Mouse (Mus musculus): ENCODE data around the gene Fam83d. TPM values are rescaled to one million over a fixed set of nuclear protein-coding genes. Genes with fewer than 3 reads are reported as not detected.

Fam83d gene
- polyA plus RNA-seq, 1 experiment, result 5.6 TPM

DNA sequence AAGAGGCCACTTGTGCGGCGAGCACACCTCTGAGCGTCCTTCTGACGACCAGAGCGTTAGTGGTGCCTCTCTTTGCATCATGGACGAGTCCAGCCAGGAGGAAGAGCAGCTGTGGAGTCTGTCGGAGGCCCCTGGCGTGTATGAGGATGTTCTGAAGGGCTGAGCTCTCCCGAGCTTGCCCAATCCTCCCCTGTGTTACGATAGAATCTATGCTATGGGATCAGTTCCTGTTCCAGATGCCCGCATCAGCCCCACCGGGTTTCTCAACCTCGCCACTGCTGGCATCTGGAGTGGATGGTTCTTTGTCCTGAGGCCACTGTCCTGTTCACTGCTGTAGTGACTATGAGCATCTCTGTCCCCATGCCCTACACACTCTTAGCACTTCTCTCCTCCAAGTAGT lies 4.9 kb downstream of the Fam83d start:
- no peak overlapping the region for H3K27ac ChIP-seq (ENCODE audit: insufficient read depth, low read depth, low read length)
- H3K4me3 ChIP-seq (ENCODE audit: insufficient read depth, low read length), result no peak overlapping the region
- H3K4me1 ChIP-seq (ENCODE audit: control insufficient read depth, insufficient read depth, low read length), result peaks cover 31% of the 10 kb centered on the region
- no peak for TF ChIP-seq CTCF (IDR thresholded peaks at IDR 0.05; ENCODE audit: low read depth, low read length)
- no peak for TF ChIP-seq POLR2A (IDR thresholded peaks at IDR 0.05; ENCODE audit: borderline replicate concordance, low read depth, low read length)

DNA sequence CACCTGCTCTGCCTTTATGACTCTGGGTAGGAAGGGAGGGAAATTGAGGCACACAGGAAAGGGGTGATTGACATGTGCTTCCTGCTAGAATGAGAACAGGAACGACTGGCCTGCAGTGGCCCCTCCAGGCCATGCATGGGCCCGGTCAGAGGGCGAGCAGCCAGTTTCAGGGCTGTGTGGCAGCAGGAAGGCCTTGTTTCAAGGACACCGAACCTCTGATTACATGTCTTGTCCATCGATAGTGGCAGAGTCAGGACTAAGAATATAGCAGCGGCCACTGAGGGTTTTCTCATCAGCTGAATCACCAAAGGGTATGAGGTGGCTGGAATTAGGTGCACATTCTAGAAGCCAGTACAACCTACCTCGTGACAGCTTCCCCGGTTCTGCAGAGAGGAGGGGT lies 7.0 kb downstream of the Fam83d start:
- Histone ChIP-seq H3K4me3 (ENCODE audit: insufficient read depth, low read length) (no peak overlapping the region), H3K4me1 (ENCODE audit: control insufficient read depth, insufficient read depth, low read length) (peaks cover 19% of the 10 kb centered on the region)
- no peak for TF ChIP-seq CTCF (IDR thresholded peaks at IDR 0.05; ENCODE audit: low read depth, low read length)
- TF ChIP-seq POLR2A (IDR thresholded peaks at IDR 0.05; ENCODE audit: borderline replicate concordance, low read depth, low read length), result no peak

DNA sequence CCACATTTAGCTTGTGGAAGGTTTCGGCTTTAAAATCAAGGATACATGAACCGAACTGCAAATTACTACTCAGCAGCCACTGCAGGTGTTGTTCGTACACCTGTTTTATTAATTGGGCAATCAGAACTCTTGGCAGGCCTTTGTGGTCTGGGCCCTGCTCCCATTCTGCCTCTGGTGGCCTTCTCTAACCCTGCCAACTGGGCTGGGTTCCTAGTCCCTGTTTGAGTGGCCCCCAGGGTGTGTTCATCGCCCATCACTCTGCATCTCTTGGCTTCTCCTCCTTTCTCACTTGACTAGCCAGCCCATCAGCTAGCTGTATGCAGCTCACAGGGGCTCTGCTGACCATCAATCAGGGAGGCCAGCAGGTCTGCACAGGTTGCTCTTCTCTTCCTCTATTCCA lies 8.8 kb downstream of the Fam83d start:
- no peak for TF ChIP-seq POLR2A (IDR thresholded peaks at IDR 0.05; ENCODE audit: borderline replicate concordance, low read depth, low read length)
- TF ChIP-seq CTCF (IDR thresholded peaks at IDR 0.05; ENCODE audit: low read depth, low read length), result no peak
- peaks cover 15% of the 10 kb centered on the region for H3K4me1 ChIP-seq (ENCODE audit: control insufficient read depth, insufficient read depth, low read length)
- no peak overlapping the region for H3K27ac ChIP-seq (ENCODE audit: insufficient read depth, low read depth, low read length)
- no peak overlapping the region for H3K4me3 ChIP-seq (ENCODE audit: insufficient read depth, low read length)

More for the DNA sequence above, 7.0 kb downstream of the Fam83d start:
- H3K27ac ChIP-seq (ENCODE audit: insufficient read depth, low read depth, low read length), result no peak overlapping the region

DNA sequence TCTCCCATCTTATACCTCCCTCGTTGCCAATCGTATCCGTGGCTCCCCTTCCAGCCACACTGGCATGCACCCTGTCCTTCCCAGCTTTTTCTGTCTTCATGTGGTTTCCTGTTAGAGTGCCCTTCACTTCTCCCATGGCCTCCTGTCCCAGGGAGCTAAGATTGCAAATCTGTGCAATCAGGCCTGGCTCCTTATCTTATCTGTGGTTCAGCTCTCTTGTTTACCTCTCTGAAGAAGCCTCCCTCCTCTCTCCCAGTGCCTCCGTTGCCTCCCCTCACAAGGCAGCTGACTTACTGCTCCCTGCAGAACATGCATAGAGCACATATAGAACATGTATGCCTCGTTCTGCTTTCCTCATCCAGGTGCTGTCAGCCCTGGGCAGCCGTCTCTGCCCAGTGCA lies 9.6 kb downstream of the Fam83d start:
- Histone ChIP-seq H3K27ac (ENCODE audit: insufficient read depth, low read depth, low read length) (no peak overlapping the region), H3K4me3 (ENCODE audit: insufficient read depth, low read length) (no peak overlapping the region), H3K4me1 (ENCODE audit: control insufficient read depth, insufficient read depth, low read length) (peaks cover 11% of the 10 kb centered on the region)
- TF ChIP-seq POLR2A (IDR thresholded peaks at IDR 0.05; ENCODE audit: borderline replicate concordance, low read depth, low read length) (no peak), CTCF (IDR thresholded peaks at IDR 0.05; ENCODE audit: low read depth, low read length) (no peak)

DNA sequence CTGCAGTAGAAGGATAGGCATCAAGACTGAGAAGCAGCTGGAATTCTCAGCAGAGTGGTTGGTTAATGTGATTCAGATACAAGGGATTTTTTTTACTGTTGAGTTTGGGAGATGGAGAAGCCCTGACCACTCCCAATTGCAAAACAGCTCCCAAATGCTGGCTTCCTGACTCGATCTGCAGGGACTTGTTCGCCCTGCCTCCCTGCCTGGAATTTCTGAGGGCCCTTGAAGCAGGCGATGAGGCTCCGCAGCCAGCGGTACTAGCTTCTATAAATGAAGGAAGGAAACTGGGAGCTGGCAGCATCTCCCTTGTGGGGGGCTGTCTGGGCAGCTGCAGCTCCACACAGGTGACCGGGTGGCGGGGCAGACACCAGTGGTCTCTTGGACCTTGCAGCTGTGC lies 10.5 kb downstream of the Fam83d start:
- H3K4me3 ChIP-seq (ENCODE audit: insufficient read depth, low read length), result no peak overlapping the region
- peaks cover 4% of the 10 kb centered on the region for H3K4me1 ChIP-seq (ENCODE audit: control insufficient read depth, insufficient read depth, low read length)
- H3K27ac ChIP-seq (ENCODE audit: insufficient read depth, low read depth, low read length), result no peak overlapping the region
- TF ChIP-seq CTCF (IDR thresholded peaks at IDR 0.05; ENCODE audit: low read depth, low read length), result no peak
- no peak for TF ChIP-seq POLR2A (IDR thresholded peaks at IDR 0.05; ENCODE audit: borderline replicate concordance, low read depth, low read length)

DNA sequence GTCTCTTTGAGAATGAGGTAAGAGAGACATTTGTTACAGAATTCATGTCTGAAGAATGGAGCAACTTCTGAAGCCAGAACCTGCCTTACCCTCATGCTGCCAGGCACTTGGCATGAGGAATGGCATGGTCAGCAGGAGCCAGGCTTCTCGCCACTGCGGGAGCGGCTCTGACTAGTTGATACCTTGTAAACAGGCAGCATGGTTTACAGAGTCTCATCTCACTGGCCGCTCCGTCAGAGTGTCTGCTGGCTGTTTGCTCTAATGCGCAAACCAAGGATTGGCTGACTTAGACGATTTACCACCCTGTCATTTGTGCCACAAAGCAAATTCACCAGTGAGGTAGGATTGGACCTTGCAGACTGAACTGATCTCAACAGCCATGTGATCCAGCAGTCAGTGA lies 13.2 kb downstream of the Fam83d start:
- no peaks in the 10 kb centered on the region for H3K4me1 ChIP-seq (ENCODE audit: control insufficient read depth, insufficient read depth, low read length)
- no peak overlapping the region for H3K4me3 ChIP-seq (ENCODE audit: insufficient read depth, low read length)
- TF ChIP-seq CTCF (IDR thresholded peaks at IDR 0.05; ENCODE audit: low read depth, low read length) (no peak), POLR2A (IDR thresholded peaks at IDR 0.05; ENCODE audit: borderline replicate concordance, low read depth, low read length) (no peak)
- H3K27ac ChIP-seq (ENCODE audit: insufficient read depth, low read depth, low read length), result no peak overlapping the region

DNA sequence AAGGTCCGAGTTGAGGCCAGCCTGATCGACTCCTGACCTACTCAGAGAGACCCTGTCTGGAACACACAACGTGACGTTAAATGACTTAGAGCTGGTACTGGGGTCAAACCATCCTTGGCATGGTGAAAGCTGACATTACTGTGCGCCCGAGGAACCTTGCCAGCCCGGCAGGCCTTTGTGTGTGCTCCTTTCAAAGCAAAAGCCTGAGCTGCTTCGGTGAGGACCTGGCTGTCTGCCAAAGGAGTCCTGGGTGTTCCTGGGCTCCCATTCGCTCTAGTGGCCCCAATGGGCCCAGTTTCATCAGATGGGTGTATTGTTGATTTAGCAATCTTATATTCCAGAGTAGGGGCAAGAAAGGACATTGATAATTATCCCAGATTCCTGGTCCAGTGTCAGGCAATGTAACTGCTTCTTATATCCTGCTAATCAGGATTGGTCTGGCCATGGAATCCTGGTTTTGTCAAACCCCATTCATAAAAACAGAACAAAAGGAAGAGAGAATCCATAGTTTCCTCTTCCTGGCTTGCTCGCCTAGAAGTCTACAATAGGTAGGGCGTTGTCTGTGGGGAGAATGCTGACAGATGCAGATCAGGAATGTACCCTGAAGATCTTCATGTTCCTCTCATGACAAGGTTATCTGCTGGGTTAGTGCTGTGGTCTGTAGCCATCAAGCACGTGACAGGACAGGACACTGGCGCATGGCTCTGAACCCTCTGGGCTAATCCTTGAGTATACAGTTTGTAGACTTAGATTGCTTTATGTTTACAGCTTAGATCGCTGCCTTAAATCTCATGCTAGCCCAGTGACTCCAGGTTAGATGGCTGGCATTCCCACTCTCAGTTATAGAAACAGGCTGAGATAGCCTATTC lies 19.3 kb downstream of the Fam83d start:
- H3K4me3 ChIP-seq (ENCODE audit: insufficient read depth, low read length), result no peak overlapping the region
- TF ChIP-seq POLR2A (IDR thresholded peaks at IDR 0.05; ENCODE audit: borderline replicate concordance, low read depth, low read length) (no peak), CTCF (IDR thresholded peaks at IDR 0.05; ENCODE audit: low read depth, low read length) (no peak)
- H3K4me1 ChIP-seq (ENCODE audit: control insufficient read depth, insufficient read depth, low read length), result no peaks in the 10 kb centered on the region
- H3K27ac ChIP-seq (ENCODE audit: insufficient read depth, low read depth, low read length), result no peak overlapping the region

DNA sequence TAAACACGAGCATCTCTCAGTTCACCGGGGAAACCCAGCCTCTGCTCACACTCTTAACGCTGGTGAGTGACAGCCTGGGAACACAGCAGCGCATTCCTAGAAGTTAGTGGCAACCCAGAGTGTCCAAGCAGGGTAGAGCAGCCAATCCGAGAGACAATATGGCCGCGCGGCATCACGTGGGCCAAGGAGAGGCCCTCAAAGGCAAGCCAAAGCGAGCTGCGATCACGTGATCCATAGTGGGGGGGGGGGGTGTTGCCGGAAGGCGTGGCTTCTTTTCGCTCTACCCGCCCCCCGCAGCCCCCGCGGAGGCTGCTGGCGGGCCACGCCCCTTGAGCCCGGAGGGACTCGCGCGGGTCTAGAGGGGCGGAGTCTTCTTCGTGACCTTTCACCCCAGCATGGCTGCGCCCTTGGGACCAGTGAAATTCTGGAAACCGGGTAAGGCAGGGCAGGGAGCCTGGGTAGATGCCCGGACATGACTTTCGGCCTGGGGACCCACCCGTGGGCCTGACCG lies 26.7 kb downstream of the Fam83d start, which contains the start of gene Dhx35:
Gene Dhx35, plus strand, starts transcription at position 314 of the 511 bp plus-strand sequence.
- peak within 1 kb of the TSS; percentile 77 for H3K4me3 ChIP-seq (ENCODE audit: insufficient read depth, low read length)
- peak within 1 kb of the TSS; percentile 66 for H3K27ac ChIP-seq (ENCODE audit: insufficient read depth, low read depth, low read length)
- peaks cover 7% of the 10 kb centered on the region for H3K4me1 ChIP-seq (ENCODE audit: control insufficient read depth, insufficient read depth, low read length)
- TF ChIP-seq CTCF (IDR thresholded peaks at IDR 0.05; ENCODE audit: low read depth, low read length), result no peak

DNA sequence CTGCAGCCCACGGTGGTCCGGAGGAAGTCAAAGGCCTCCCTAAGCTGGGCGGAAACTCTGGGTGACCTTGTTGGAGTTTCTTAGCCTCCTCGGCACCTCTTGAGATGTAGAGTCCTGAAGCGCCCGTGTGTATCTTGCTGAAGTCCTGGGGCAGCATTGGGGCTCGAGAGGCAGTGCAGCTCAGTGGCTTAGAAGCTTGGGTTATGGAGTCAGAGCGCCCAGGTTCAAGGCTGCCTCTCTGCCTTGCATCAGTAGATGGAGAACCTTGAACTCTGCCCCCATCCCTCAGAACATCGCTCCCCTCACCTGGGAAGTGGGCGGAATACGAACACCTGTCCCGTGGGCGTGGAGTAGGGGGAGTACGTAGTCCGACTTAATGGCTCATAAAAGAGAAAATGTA lies 27.1 kb downstream of the Fam83d start:
- TF ChIP-seq CTCF (IDR thresholded peaks at IDR 0.05; ENCODE audit: low read depth, low read length) (no peak), POLR2A (IDR thresholded peaks at IDR 0.05; ENCODE audit: borderline replicate concordance, low read depth, low read length) (no peak)
- Histone ChIP-seq H3K4me3 (ENCODE audit: insufficient read depth, low read length) (peak overlapping the region; percentile 77), H3K4me1 (ENCODE audit: control insufficient read depth, insufficient read depth, low read length) (peaks cover 7% of the 10 kb centered on the region), H3K27ac (ENCODE audit: insufficient read depth, low read depth, low read length) (peak overlapping the region; percentile 36)

DNA sequence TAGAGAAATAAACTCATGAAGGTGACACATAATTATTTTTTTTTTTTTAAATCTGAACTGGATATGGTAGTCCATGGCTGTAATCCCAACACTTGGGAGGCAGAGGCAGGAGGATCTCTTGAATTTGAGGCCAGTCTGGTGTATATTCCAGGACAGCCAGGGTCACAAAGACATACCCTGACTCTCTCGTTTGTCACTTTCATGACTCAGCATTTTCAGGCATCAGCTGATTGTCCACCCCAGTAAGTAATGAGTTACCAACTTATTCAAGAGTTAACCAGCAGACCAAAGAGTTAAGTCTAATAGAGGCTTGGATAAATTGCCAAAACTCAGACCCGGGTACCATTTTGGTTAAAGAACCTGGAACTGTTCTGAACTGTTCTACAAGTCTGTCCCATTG lies 28.0 kb downstream of the Fam83d start:
- no peak overlapping the region for H3K27ac ChIP-seq (ENCODE audit: insufficient read depth, low read depth, low read length)
- peaks cover 7% of the 10 kb centered on the region for H3K4me1 ChIP-seq (ENCODE audit: control insufficient read depth, insufficient read depth, low read length)
- no peak for TF ChIP-seq POLR2A (IDR thresholded peaks at IDR 0.05; ENCODE audit: borderline replicate concordance, low read depth, low read length)
- no peak overlapping the region for H3K4me3 ChIP-seq (ENCODE audit: insufficient read depth, low read length)

All from bone marrow macrophage, adult 2 months (primary cell).